Mouse (Mus musculus) lung, postnatal 0 days (tissue): ENCODE measurements around the gene Zfp710.

ENCODE experiments used
- CTCF ChIP-seq: IDR thresholded peaks from 2 replicates; pipeline ENCODE4 v1.5.1; 2016; ENCODE audit warnings: antibody characterized with exemption, mild to moderate bottlenecking
- EP300 ChIP-seq: IDR thresholded peaks from 2 replicates; pipeline ENCODE4 v1.6.1; 2016; ENCODE audit warnings: antibody characterized with exemption, mild to moderate bottlenecking, control low read depth

DNA sequence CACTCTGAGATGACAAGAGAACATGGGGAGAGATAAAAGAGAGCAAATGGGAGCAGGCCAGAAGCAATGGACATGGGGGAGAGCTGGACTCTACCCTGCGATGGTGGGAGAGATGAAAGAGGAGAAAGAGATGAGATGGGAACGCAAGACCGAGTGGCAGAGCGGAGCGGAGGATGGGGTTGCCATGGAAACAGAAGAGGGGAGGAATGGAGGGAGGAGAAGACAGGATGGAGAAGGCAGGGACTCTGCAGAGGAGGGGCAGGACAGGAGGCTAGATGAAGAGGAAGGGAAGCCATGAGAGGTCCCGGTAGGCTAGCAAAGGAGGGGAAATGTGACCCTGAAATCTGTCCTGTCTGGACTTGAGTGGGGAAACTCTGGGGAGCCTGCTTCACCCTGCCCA lies 47.7 kb downstream of the Zfp710 start:
- TF ChIP-seq CTCF (no peak), EP300 (no peak)
